Mouse (Mus musculus): ENCODE measurements around the gene Gm44.

GRCm38 (mm10) chrX:90927989-90928388, 36.0 kb downstream of the Gm44 start:
- TF ChIP-seq CTCF (IDR thresholded peaks at IDR 0.05; ENCODE audit: low read depth, low read length): no peak
- no peak for TF ChIP-seq POLR2A (IDR thresholded peaks at IDR 0.05; ENCODE audit: borderline replicate concordance, low read depth, low read length)
